Mouse (Mus musculus) layer of hippocampus, adult 9-10 months (tissue): ENCODE measurements around the gene Ssbp4.

Experiments used
- DNase-seq: peaks from one replicate; pipeline ENCODE4 v3.0.0; 2022; ENCODE audit warnings: low spot score

Gene Ssbp4

GRCm38 (mm10) chr8:70585258-70585652 lies 23.4 kb downstream of the Ssbp4 start:
- no peak for DNase-seq

- no peak for DNase-seq
Observed at GRCm38 (mm10) chr8:70584606-70585257, 23.9 kb downstream of the Ssbp4 start.

GRCm38 (mm10) chr8:70583476-70584387 lies 24.9 kb downstream of the Ssbp4 start:
- DNase-seq, result no peak

GRCm38 (mm10) chr8:70577207-70577606 lies 31.5 kb downstream of the Ssbp4 start:
- DNase-seq, result no peak

- no peak for DNase-seq
Observed at GRCm38 (mm10) chr8:70574915-70575314, 33.8 kb downstream of the Ssbp4 start.

- no peak for DNase-seq
Observed at GRCm38 (mm10) chr8:70574302-70574701, 34.4 kb downstream of the Ssbp4 start.

- DNase-seq, result no peak
Observed at GRCm38 (mm10) chr8:70570990-70571389, 37.7 kb downstream of the Ssbp4 start.

- DNase-seq, result no peak
Observed at GRCm38 (mm10) chr8:70570360-70570759, 38.3 kb downstream of the Ssbp4 start.

- DNase-seq, result no peak
Observed at GRCm38 (mm10) chr8:70565561-70565960, 43.1 kb downstream of the Ssbp4 start.

GRCm38 (mm10) chr8:70564696-70565235 lies 43.9 kb downstream of the Ssbp4 start:
- DNase-seq, result no peak

- no peak for DNase-seq
Observed at GRCm38 (mm10) chr8:70563763-70564387, 44.8 kb downstream of the Ssbp4 start.

- no peak for DNase-seq
Observed at GRCm38 (mm10) chr8:70562802-70563201, 45.9 kb downstream of the Ssbp4 start.

GRCm38 (mm10) chr8:70561809-70562535 lies 46.7 kb downstream of the Ssbp4 start:
- no peak for DNase-seq

- no peak for DNase-seq
Observed at GRCm38 (mm10) chr8:70561357-70561756, 47.3 kb downstream of the Ssbp4 start.

GRCm38 (mm10) chr8:70560564-70560963 lies 48.1 kb downstream of the Ssbp4 start:
- no peak for DNase-seq

- no peak for DNase-seq
Observed at GRCm38 (mm10) chr8:70560096-70560495, 48.6 kb downstream of the Ssbp4 start.

GRCm38 (mm10) chr8:70558983-70559382 lies 49.7 kb downstream of the Ssbp4 start:
- DNase-seq, result no peak

- no peak for DNase-seq
Observed at GRCm38 (mm10) chr8:70558334-70558733, 50.3 kb downstream of the Ssbp4 start.

- DNase-seq, result no peak
Observed at GRCm38 (mm10) chr8:70555079-70555747, 53.5 kb downstream of the Ssbp4 start.

GRCm38 (mm10) chr8:70553740-70554139 lies 54.9 kb downstream of the Ssbp4 start:
- DNase-seq, result no peak

- no peak for DNase-seq
Observed at GRCm38 (mm10) chr8:70552836-70553235, 55.8 kb downstream of the Ssbp4 start.
